Mouse (Mus musculus): ENCODE measurements around the gene Ap1g2.

- TF ChIP-seq CTCF (conservative IDR thresholded peaks at IDR 0.05; ENCODE audit: insufficient read depth, insufficient read length, low read depth, low read length) (no peak), POLR2A (IDR thresholded peaks at IDR 0.05; ENCODE audit: low read depth, low read length) (no peak)
These were observed 12.5 kb upstream of the Ap1g2 start for GRCm38 (mm10) chr14:55118852-55119251.
